Mouse (Mus musculus) kidney, embryonic 16.5 days (tissue): ENCODE results near the gene Mrpl33. TPM values are rescaled to one million over a fixed set of nuclear protein-coding genes. Genes with fewer than 3 reads are reported as not detected.

Experiments used
- ATAC-seq: fragments of 200-750 bp; cut with Nextera tagmentation; 2 replicates; pipeline ENCODE4 v1.8.0; 2017; ENCODE audit warnings: moderate TSS enrichment; ENCODE audit not compliant: low FRiP score, low TSS enrichment
- H3K27ac ChIP-seq: fragments of 300-500 bp; sonication (generic); 2 replicates; pipeline ENCODE4 v1.5.1; 2014; ENCODE audit warnings: low read length
- H3K27me3 ChIP-seq: fragments of 300-500 bp; sonication (generic); 2 replicates; pipeline ENCODE4 v1.6.1; 2014; ENCODE audit warnings: low read length, control low read depth, mixed read lengths; ENCODE audit not compliant: insufficient read depth
- H3K36me3 ChIP-seq: fragments of 300-500 bp; sonication (generic); 2 replicates; pipeline ENCODE4 v1.6.1; 2014; ENCODE audit warnings: low read length, control low read depth, mixed read lengths; ENCODE audit not compliant: insufficient read depth
- H3K4me1 ChIP-seq: fragments of 300-500 bp; sonication (generic); 2 replicates; pipeline ENCODE4 v1.6.1; 2014; ENCODE audit warnings: low read length, control low read depth, mixed read lengths; ENCODE audit not compliant: insufficient read depth
- H3K4me2 ChIP-seq: fragments of 300-500 bp; sonication (generic); replicated peaks from 2 replicates; pipeline ENCODE4 v1.6.1; 2014; ENCODE audit warnings: low read depth, low read length
- H3K4me3 ChIP-seq: fragments of 300-500 bp; sonication (generic); 2 replicates; pipeline ENCODE4 v1.5.1; 2014; ENCODE audit warnings: mild to moderate bottlenecking, low read length
- H3K9ac ChIP-seq: fragments of 300-500 bp; sonication (generic); replicated peaks from 2 replicates; pipeline ENCODE4 v1.6.1; 2014; ENCODE audit warnings: low read length
- H3K9me3 ChIP-seq: fragments of 300-500 bp; sonication (generic); 2 replicates; pipeline ENCODE4 v1.6.1; 2016; ENCODE audit warnings: low read length, control low read depth
- WGBS: fragments of 180-500 bp; shearing (Covaris S2); extraction: QIAGEN DNeasy Blood & Tissue Kit; methylation state at CpG from one replicate; pipeline ENCODE4 v1.1.7; 2014; 5-methylcytosine and 5-hydroxymethylcytosine counted together
- polyA plus RNA-seq: library from polyadenylated mRNA; unstranded; fragments of >200 nt; fragmentation: Nextera tagmentation; extraction: Ambion mirVana; gene quantifications from 2 replicates; pipeline ENCODE4 v1.2.1, GENCODE M21; 2015

The Mrpl33 gene
- polyA plus RNA-seq, 1 experiment from 2014 or later = 260 TPM

- H3K9ac ChIP-seq = no peak overlapping the region
- H3K4me3 ChIP-seq = no peak overlapping the region
- WGBS = 89% methylated on average over 4 of the region's 4 CpGs
- no peaks in the 10 kb centered on the region for H3K36me3 ChIP-seq
- H3K27me3 ChIP-seq = no peaks in the 10 kb centered on the region
- no peak overlapping the region for H3K27ac ChIP-seq
- no peak overlapping the region for H3K4me2 ChIP-seq
- H3K9me3 ChIP-seq = no peaks in the 10 kb centered on the region
- no peak for ATAC-seq
- no peaks in the 10 kb centered on the region for H3K4me1 ChIP-seq
Observed at GRCm38 (mm10) chr5:31680183-31680582, 83.4 kb downstream of the Mrpl33 start.

GRCm38 (mm10) chr5:31682305-31682704 lies 85.6 kb downstream of the Mrpl33 start:
- WGBS = 88% methylated on average over 1 of the region's 1 CpGs
- Histone ChIP-seq H3K4me3 (no peak overlapping the region), H3K27ac (no peak overlapping the region), H3K4me1 (no peaks in the 10 kb centered on the region), H3K9ac (no peak overlapping the region), H3K9me3 (no peaks in the 10 kb centered on the region), H3K27me3 (no peaks in the 10 kb centered on the region), H3K4me2 (no peak overlapping the region), H3K36me3 (no peaks in the 10 kb centered on the region)
- no peak for ATAC-seq

GRCm38 (mm10) chr5:31686040-31686439 lies 89.3 kb downstream of the Mrpl33 start:
- Histone ChIP-seq H3K4me2 (no peak overlapping the region), H3K9ac (no peak overlapping the region), H3K4me3 (no peak overlapping the region), H3K9me3 (no peaks in the 10 kb centered on the region), H3K27ac (no peak overlapping the region), H3K36me3 (no peaks in the 10 kb centered on the region), H3K4me1 (no peaks in the 10 kb centered on the region), H3K27me3 (no peaks in the 10 kb centered on the region)
- 51% methylated on average over 2 of the region's 2 CpGs for WGBS
- ATAC-seq = no peak

GRCm38 (mm10) chr5:31687972-31688371 lies 91.2 kb downstream of the Mrpl33 start:
- no peak for ATAC-seq
- Histone ChIP-seq H3K9me3 (no peaks in the 10 kb centered on the region), H3K4me1 (no peaks in the 10 kb centered on the region), H3K9ac (no peak overlapping the region), H3K4me3 (no peak overlapping the region), H3K4me2 (no peak overlapping the region), H3K27ac (no peak overlapping the region), H3K36me3 (no peaks in the 10 kb centered on the region), H3K27me3 (no peaks in the 10 kb centered on the region)
- 86% methylated on average over 3 of the region's 3 CpGs for WGBS

DNA sequence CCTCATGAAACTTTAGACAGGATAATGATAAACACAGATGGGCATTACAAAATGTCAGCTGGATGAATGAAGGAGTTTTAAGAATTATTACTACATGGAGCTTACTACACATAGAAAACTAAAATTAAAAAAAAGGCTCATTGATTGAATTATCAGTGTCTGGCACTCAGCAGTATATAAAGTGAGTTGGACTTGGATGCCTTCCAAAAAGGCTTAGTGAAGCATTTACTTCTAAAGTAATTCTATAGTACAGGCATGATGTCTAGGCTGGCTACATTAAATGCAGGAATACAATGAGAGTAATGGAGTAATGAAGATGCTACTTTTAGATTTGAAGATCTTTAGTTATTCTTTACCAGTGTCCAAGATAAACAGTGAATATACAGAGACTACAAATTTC lies 96.5 kb downstream of the Mrpl33 start:
- ATAC-seq = no peak
- Histone ChIP-seq H3K4me1 (peaks cover 5% of the 10 kb centered on the region; the same call in 1 of the 2 replicates), H3K9ac (no peak overlapping the region), H3K9me3 (no peaks in the 10 kb centered on the region), H3K27ac (no peak overlapping the region), H3K36me3 (no peaks in the 10 kb centered on the region), H3K4me3 (no peak overlapping the region), H3K27me3 (no peaks in the 10 kb centered on the region), H3K4me2 (no peak overlapping the region)

- Histone ChIP-seq H3K9ac (peak within 1 kb of the TSS; percentile 68), H3K27ac (peak within 1 kb of the TSS; percentile 95), H3K36me3 (no peaks in the 10 kb centered on the region; the same call in 1 of the 2 replicates), H3K4me2 (peak within 1 kb of the TSS; percentile 67), H3K4me3 (peak within 1 kb of the TSS; percentile 55), H3K4me1 (peaks cover 18% of the 10 kb centered on the region), H3K9me3 (no peaks in the 10 kb centered on the region), H3K27me3 (no peaks in the 10 kb centered on the region)
- WGBS = 5% methylated on average over 18 of the region's 18 CpGs
- ATAC-seq = 0 out of 2 replicates have a peak, but pooled peaks have one; percentile 4
Observed at GRCm38 (mm10) chr5:31696971-31697643, 100.4 kb downstream of the Mrpl33 start, which contains the start of gene Rbks. Gene Rbks, minus strand, starts transcription at chr5:31697627.

- H3K4me1 ChIP-seq = peaks cover 18% of the 10 kb centered on the region
- peak; percentile 96 for ATAC-seq
- no peaks in the 10 kb centered on the region for H3K27me3 ChIP-seq
- peak within 1 kb of the TSS; percentile 68 for H3K9ac ChIP-seq
- peak within 1 kb of the TSS; percentile 95 for H3K27ac ChIP-seq
- H3K36me3 ChIP-seq = no peaks in the 10 kb centered on the region; the same call in 1 of the 2 replicates
- peak within 1 kb of the TSS; percentile 55 for H3K4me3 ChIP-seq
- H3K9me3 ChIP-seq = no peaks in the 10 kb centered on the region
- WGBS = under 1% methylated on average over 71 of the region's 71 CpGs
- peak within 1 kb of the TSS; percentile 67 for H3K4me2 ChIP-seq
Observed at GRCm38 (mm10) chr5:31697644-31698296, 101.0 kb downstream of the Mrpl33 start, which contains the start of gene Babam2. Gene Babam2, plus strand, starts transcription at chr5:31697684.

DNA sequence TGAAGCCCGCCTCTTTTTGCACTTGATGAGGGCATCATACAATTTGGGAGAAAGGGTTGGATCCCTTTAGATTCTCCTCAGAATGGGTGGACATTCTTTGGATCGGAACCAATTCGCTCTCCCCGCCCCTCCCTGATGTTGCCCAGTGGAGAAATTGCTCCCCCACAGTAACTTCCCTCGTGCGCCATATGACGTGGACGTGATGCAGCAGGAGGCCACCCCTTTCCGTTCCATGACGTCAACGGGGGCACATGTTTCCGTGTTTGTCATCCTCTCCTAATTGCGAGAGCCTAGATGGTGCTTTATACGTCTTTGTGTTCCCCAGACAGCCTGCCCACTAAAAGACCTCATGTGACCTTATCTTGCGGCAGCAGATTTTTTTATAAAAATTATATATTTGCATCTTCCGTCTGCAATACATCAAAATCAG lies 101.6 kb downstream of the Mrpl33 start:
- H3K36me3 ChIP-seq = peaks cover 3% of the 10 kb centered on the region; the same call in 1 of the 2 replicates
- H3K27ac ChIP-seq = peak overlapping the region; percentile 95

GRCm38 (mm10) chr5:31698931-31699330 lies 102.2 kb downstream of the Mrpl33 start:
- Histone ChIP-seq H3K9ac (no peak overlapping the region), H3K4me1 (peaks cover 18% of the 10 kb centered on the region), H3K27me3 (no peaks in the 10 kb centered on the region), H3K9me3 (no peaks in the 10 kb centered on the region), H3K36me3 (peaks cover 5% of the 10 kb centered on the region; the same call in 1 of the 2 replicates), H3K4me3 (no peak overlapping the region), H3K4me2 (peak overlapping the region; percentile 67), H3K27ac (peak overlapping the region; percentile 78)
- 32% methylated on average over 4 of the region's 4 CpGs for WGBS
- ATAC-seq = no peak

More for the DNA sequence above, 101.6 kb downstream of the Mrpl33 start:
- peaks cover 18% of the 10 kb centered on the region for H3K4me1 ChIP-seq
- H3K27me3 ChIP-seq = no peaks in the 10 kb centered on the region
- peak overlapping the region; percentile 55 for H3K4me3 ChIP-seq
- H3K9ac ChIP-seq = peak overlapping the region; percentile 68
- peak; percentile 64; the same call in 1 of the 2 replicates for ATAC-seq
- 3% methylated on average over 16 of the region's 16 CpGs for WGBS
- peak overlapping the region; percentile 67 for H3K4me2 ChIP-seq
- H3K9me3 ChIP-seq = no peaks in the 10 kb centered on the region

GRCm38 (mm10) chr5:31699397-31699796 lies 102.7 kb downstream of the Mrpl33 start:
- Histone ChIP-seq H3K36me3 (peaks cover 5% of the 10 kb centered on the region; the same call in 1 of the 2 replicates), H3K9me3 (no peaks in the 10 kb centered on the region), H3K27me3 (no peaks in the 10 kb centered on the region), H3K27ac (no peak overlapping the region), H3K4me3 (no peak overlapping the region), H3K9ac (no peak overlapping the region), H3K4me2 (peak overlapping the region; percentile 67; the same call in 1 of the 2 replicates), H3K4me1 (peaks cover 18% of the 10 kb centered on the region)
- ATAC-seq = no peak
